Mouse (Mus musculus) small intestine, adult 2 months (tissue): ENCODE results near the gene Nudt5.

Experiments
- CTCF ChIP-seq: fragments of 200-500 bp; IDR thresholded peaks from 2 replicates; pipeline ENCODE4 v1.5.1; 2012; ENCODE audit warnings: low read depth, mild to moderate bottlenecking, control low read depth, inconsistent platforms, low read length, moderate library complexity, mixed read lengths; ENCODE audit not compliant: insufficient replicate concordance, insufficient read length; ENCODE audit errors: extremely low read depth
- POLR2A ChIP-seq: fragments of 200-500 bp; IDR thresholded peaks from 2 replicates; pipeline ENCODE4 v1.6.1; 2012; ENCODE audit warnings: low read depth, mild to moderate bottlenecking, control low read depth, inconsistent platforms, low read length, moderate library complexity

- TF ChIP-seq POLR2A = no peak
- TF ChIP-seq CTCF = no peak
Observed at GRCm38 (mm10) chr2:5888865-5889264, 44.0 kb downstream of the Nudt5 start.
